Mouse (Mus musculus) lung, adult 2 months (tissue): ENCODE data around the gene Kxd1.

Experiments used
- CTCF ChIP-seq: fragments of 200-500 bp; IDR thresholded peaks from 2 replicates; pipeline ENCODE4 v1.5.1; 2011; ENCODE audit warnings: mild to moderate bottlenecking, low read length, control low read depth; ENCODE audit not compliant: insufficient read depth
- POLR2A ChIP-seq: fragments of 200-500 bp; IDR thresholded peaks from 2 replicates; pipeline ENCODE4 v1.6.1; 2011; ENCODE audit warnings: low read depth, mild to moderate bottlenecking, control low read depth, low read length, borderline replicate concordance; ENCODE audit errors: extremely low read depth

DNA sequence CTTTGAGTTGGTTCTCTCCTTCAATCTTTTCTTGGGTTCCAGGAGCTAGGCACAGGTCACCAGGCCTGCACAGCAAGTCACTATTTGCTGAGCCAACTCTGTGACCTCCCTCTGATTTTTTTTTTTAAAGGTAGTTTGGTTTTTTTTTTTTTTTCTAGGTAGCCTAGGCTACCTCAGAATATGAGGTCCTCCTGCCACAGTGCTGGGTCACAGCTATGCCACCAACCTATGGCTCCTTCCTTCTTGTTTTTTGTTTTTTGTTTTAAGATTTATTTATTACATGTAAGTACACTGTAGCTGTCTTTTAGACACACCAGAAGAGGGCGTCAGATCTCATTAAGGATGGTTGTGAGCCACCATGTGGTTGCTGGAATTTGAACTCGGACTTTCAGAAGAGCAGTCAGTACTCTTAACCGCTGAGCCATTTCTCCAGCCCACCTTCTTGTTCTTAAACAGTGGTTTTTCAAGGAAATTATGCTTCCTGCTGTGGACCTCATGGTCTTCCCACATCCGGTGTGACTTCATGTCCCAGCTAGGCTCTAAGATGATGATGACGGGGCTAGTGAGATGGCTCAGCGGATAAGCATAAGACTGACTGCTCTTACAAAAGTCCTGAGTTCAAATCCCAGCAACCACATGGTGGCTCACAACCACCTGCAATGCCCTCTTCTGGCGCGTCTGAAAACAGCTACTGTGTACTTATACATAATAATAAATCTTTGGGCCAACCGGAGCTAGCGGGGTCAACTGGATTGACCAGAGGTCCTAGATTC lies 21.8 kb upstream of the Kxd1 start:
- TF ChIP-seq CTCF = no peak
- TF ChIP-seq POLR2A = no peak
